Mouse (Mus musculus) CH12.LX (cell line): ENCODE results near the gene Acot7. TPM values are rescaled to one million over a fixed set of nuclear protein-coding genes. Genes with fewer than 3 reads are reported as not detected.

Source experiments
- DNase-seq: peaks from one replicate; pipeline ENCODE4 v3.0.0-alpha.2; 2013; ENCODE audit errors: extremely low read depth
- H3K27ac ChIP-seq: 2 replicates; pipeline ENCODE4 v1.5.1; 2012; ENCODE audit warnings: low read depth, mild to moderate bottlenecking, control low read depth, moderate library complexity; ENCODE audit not compliant: insufficient read depth
- H3K27me3 ChIP-seq: replicated peaks from 2 replicates; pipeline ENCODE3; 2012; ENCODE audit warnings: inconsistent platforms
- H3K36me3 ChIP-seq, 2 experiments: replicated peaks in 1 of 2; 2 replicates each; pipeline versions ENCODE3 to v1.6.1; 2012; ENCODE audit warnings: inconsistent platforms in 1 of 2, low read length in 1 of 2, mild to moderate bottlenecking in 1 of 2, mixed read lengths in 1 of 2, moderate library complexity in 1 of 2; ENCODE audit not compliant: control insufficient read depth in 1 of 2, insufficient read depth in 1 of 2
- H3K4me1 ChIP-seq, 2 experiments: 2 replicates each; pipeline ENCODE4 v1.6.1; 2012; ENCODE audit warnings: inconsistent platforms in 1 of 2, moderate library complexity in 1 of 2; ENCODE audit not compliant: insufficient read depth in 2 of 2, control insufficient read depth in 1 of 2
- H3K4me2 ChIP-seq: 2 replicates; pipeline ENCODE4 v1.6.1; 2012; ENCODE audit warnings: low read depth, mild to moderate bottlenecking, control low read depth; ENCODE audit not compliant: poor library complexity, insufficient read depth, severe bottlenecking
- H3K4me3 ChIP-seq, 3 experiments: fragments of 150-350 bp in 1 of 3; sonication (generic) in 1 of 3; replicated peaks in 1 of 3; 2 replicates each; pipeline versions ENCODE3 to v1.5.1; 2011 to 2012; ENCODE audit warnings: low read depth in 2 of 3, low read length in 2 of 3, mild to moderate bottlenecking in 2 of 3, moderate library complexity in 2 of 3, control low read depth in 1 of 3, improper control_type of control experiment in 1 of 3, inconsistent platforms in 1 of 3, mixed read lengths in 1 of 3; ENCODE audit not compliant: poor library complexity in 1 of 3
- H3K79me2 ChIP-seq: replicated peaks from 2 replicates; pipeline ENCODE4 v1.6.1; 2012; ENCODE audit warnings: mild to moderate bottlenecking, moderate library complexity; ENCODE audit not compliant: control insufficient read depth, poor library complexity, insufficient read depth, severe bottlenecking; ENCODE audit errors: extremely low read depth
- H3K9ac ChIP-seq: 2 replicates; pipeline ENCODE4 v1.6.1; 2012; ENCODE audit warnings: low read depth, mild to moderate bottlenecking, control low read depth, moderate library complexity; ENCODE audit not compliant: insufficient read depth
- H3K9me3 ChIP-seq: replicated peaks from 2 replicates; pipeline ENCODE3; 2012; ENCODE audit warnings: low read length, inconsistent platforms, mixed read lengths
- BHLHE40 ChIP-seq: IDR thresholded peaks from 2 replicates; pipeline ENCODE4 v1.6.1; 2011; ENCODE audit warnings: mild to moderate bottlenecking, low read depth, low read length, improper control_type of control experiment
- CTCF ChIP-seq, 2 experiments: IDR thresholded peaks in 1 of 2; conservative IDR thresholded peaks in 1 of 2; 2 replicates each; pipeline ENCODE4 v1.5.1; 2011 to 2012; ENCODE audit warnings: low read depth in 2 of 2, low read length in 2 of 2, improper control_type of control experiment in 1 of 2, inconsistent platforms in 1 of 2, mild to moderate bottlenecking in 1 of 2, moderate library complexity in 1 of 2
- ELF1 ChIP-seq: IDR thresholded peaks from 2 replicates; pipeline ENCODE4 v1.6.1; 2014; ENCODE audit warnings: low read depth, mild to moderate bottlenecking, inconsistent platforms, low read length, improper control_type of control experiment
- EP300 ChIP-seq: IDR thresholded peaks from 2 replicates; pipeline ENCODE4 v1.6.1; 2011; ENCODE audit warnings: low read length, improper control_type of control experiment
- HCFC1 ChIP-seq: IDR thresholded peaks from 2 replicates; pipeline ENCODE4 v1.6.1; 2012; ENCODE audit warnings: low read depth, mild to moderate bottlenecking, inconsistent platforms, low read length, improper control_type of control experiment
- IRF4 ChIP-seq: IDR thresholded peaks from 2 replicates; pipeline ENCODE4 v1.6.1; 2014; ENCODE audit warnings: low read depth, mild to moderate bottlenecking, inconsistent platforms, low read length, improper control_type of control experiment
- KAT2A ChIP-seq: IDR thresholded peaks from 2 replicates; pipeline ENCODE4 v1.6.1; 2012; ENCODE audit warnings: low read length, improper control_type of control experiment, inconsistent platforms; ENCODE audit not compliant: insufficient replicate concordance
- MAFK ChIP-seq: IDR thresholded peaks from 2 replicates; pipeline ENCODE4 v1.6.1; 2011; ENCODE audit warnings: low read length, improper control_type of control experiment; ENCODE audit not compliant: insufficient replicate concordance
- MEF2A ChIP-seq: IDR thresholded peaks from 2 replicates; pipeline ENCODE4 v1.6.1; 2014; ENCODE audit warnings: low read depth, mild to moderate bottlenecking, inconsistent platforms, low read length, improper control_type of control experiment, borderline replicate concordance
- MXI1 ChIP-seq: IDR thresholded peaks from 2 replicates; pipeline ENCODE4 v1.6.1; 2011; ENCODE audit warnings: mild to moderate bottlenecking, low read depth, low read length, improper control_type of control experiment
- NELFE ChIP-seq: IDR thresholded peaks from 2 replicates; pipeline ENCODE4 v1.6.1; 2011; ENCODE audit warnings: low read depth, low read length, improper control_type of control experiment
- NRF1 ChIP-seq: IDR thresholded peaks from 2 replicates; pipeline ENCODE4 v1.6.1; 2014; ENCODE audit warnings: low read depth, mild to moderate bottlenecking, inconsistent platforms, low read length, improper control_type of control experiment, moderate library complexity
- PAX5 ChIP-seq: IDR thresholded peaks from 2 replicates; pipeline ENCODE4 v1.6.1; 2012; ENCODE audit warnings: low read length, inconsistent platforms, mixed read lengths
- POLR2A ChIP-seq: IDR thresholded peaks from 2 replicates; pipeline ENCODE4 v1.6.1; 2011; ENCODE audit warnings: low read depth, mild to moderate bottlenecking, improper control_type of control experiment, low read length
- RAD21 ChIP-seq: IDR thresholded peaks from 2 replicates; pipeline ENCODE4 v1.6.1; 2011; ENCODE audit warnings: low read depth, mild to moderate bottlenecking, low read length, improper control_type of control experiment, moderate library complexity
- RCOR1 ChIP-seq: conservative IDR thresholded peaks from 2 replicates; pipeline ENCODE4 v1.6.1; 2012; ENCODE audit warnings: low read depth, mild to moderate bottlenecking, inconsistent platforms, low read length, improper control_type of control experiment
- SIN3A ChIP-seq: IDR thresholded peaks from 2 replicates; pipeline ENCODE4 v1.6.1; 2012; ENCODE audit warnings: low read length, improper control_type of control experiment, inconsistent platforms
- SMC3 ChIP-seq: IDR thresholded peaks from 2 replicates; pipeline ENCODE4 v1.6.1; 2011; ENCODE audit warnings: low read depth, low read length, improper control_type of control experiment
- UBTF ChIP-seq: IDR thresholded peaks from 2 replicates; pipeline ENCODE4 v1.6.1; 2012; ENCODE audit warnings: low read depth, mild to moderate bottlenecking, inconsistent platforms, low read length, improper control_type of control experiment, moderate library complexity
- USF1 ChIP-seq: IDR thresholded peaks from 2 replicates; pipeline ENCODE4 v1.6.1; 2014; ENCODE audit warnings: low read depth, mild to moderate bottlenecking, inconsistent platforms, low read length, improper control_type of control experiment
- ZC3H11A ChIP-seq: IDR thresholded peaks from 2 replicates; pipeline ENCODE4 v1.6.1; 2012; ENCODE audit warnings: low read depth, mild to moderate bottlenecking, inconsistent platforms, low read length, improper control_type of control experiment
- ZNF384 ChIP-seq: IDR thresholded peaks from 2 replicates; pipeline ENCODE4 v1.6.1; 2012; ENCODE audit warnings: low read depth, low read length, improper control_type of control experiment, inconsistent platforms
- dilution Hi-C: fragments of 300-500 bp; cut with MboI; formaldehyde crosslinking; loops from 2 replicates; pipeline ENCODE4 v1.14.3; 2020; ENCODE audit warnings: low sequenced_read_pairs; ENCODE audit not compliant: extremely low pct_unique_long_range_greater_than_20kb, extremely low pct_ligation_motif_present
- in situ Hi-C: fragments of 300-500 bp; cut with MboI; formaldehyde crosslinking; loops from 3 replicates; pipeline ENCODE4 v1.14.3; 2019; ENCODE audit warnings: low sequenced_read_pairs, low pct_ligation_motif_present, low pct_unique_long_range_greater_than_20kb, mixed read lengths
- polyA plus RNA-seq: library from polyadenylated mRNA; unstranded; fragments of >175 nt; gene quantifications from 2 replicates; pipeline ENCODE4 v1.2.1, GENCODE M21; 2012; ENCODE audit warnings: low read depth; ENCODE audit not compliant: insufficient read length
- total RNA-seq, 2 experiments: library from RNA; depleted of rRNA; stranded (reverse); fragments of 300-350 nt in 1 of 2; fragments of >200 nt in 1 of 2; gene quantifications; 2 replicates each; pipeline ENCODE4 v1.2.3; 2012 to 2014

Acot7 gene
- total and polyA plus RNA-seq, 3 experiments = 29.0 to 71.1 (median 61.6) TPM

GRCm38 (mm10) chr4:152312186-152312585 is 134.3 kb downstream of the Acot7 start:
- DNase-seq = no peak
- H3K4me2 ChIP-seq = no peak overlapping the region
- in situ Hi-C loops = no loop called here
- H3K27ac ChIP-seq = no peak overlapping the region
- no peaks in the 10 kb centered on the region for H3K9me3 ChIP-seq
- H3K9ac ChIP-seq = no peak overlapping the region
- no peak overlapping the region for H3K4me3 ChIP-seq
- H3K4me1 ChIP-seq = peaks cover 0 to 6% of the 10 kb centered on the region in 2 experiments; a peak in 2 of 4 replicates
- H3K79me2 ChIP-seq = no peaks in the 10 kb centered on the region
- peaks cover 6 to 21% of the 10 kb centered on the region in 2 experiments for H3K36me3 ChIP-seq
- dilution Hi-C loops = no loop called here
- TF ChIP-seq RAD21 (no peak), USF1 (no peak), NELFE (no peak), MEF2A (no peak), EP300 (no peak), MAFK (no peak), NRF1 (no peak)
- H3K27me3 ChIP-seq = peaks cover 22% of the 10 kb centered on the region

- H3K27ac ChIP-seq = no peak overlapping the region
- H3K4me2 ChIP-seq = no peak overlapping the region
- H3K79me2 ChIP-seq = no peaks in the 10 kb centered on the region
- H3K9ac ChIP-seq = no peak overlapping the region
- H3K4me3 ChIP-seq = no peak overlapping the region
- DNase-seq = no peak
- dilution Hi-C loops = no loop called here
- TF ChIP-seq BHLHE40 = no peak
- no peak for TF ChIP-seq SIN3A
- no peak for TF ChIP-seq SMC3
- TF ChIP-seq ZC3H11A = no peak
- no peak for TF ChIP-seq CTCF (conservative IDR thresholded peaks at IDR 0.05 in 1 of 2, IDR thresholded peaks at IDR 0.05 in 1 of 2; ENCODE audit: low read depth in 2 of 2, low read length in 2 of 2)
- TF ChIP-seq IRF4 = no peak
- TF ChIP-seq RCOR1 = no peak
- no peak for TF ChIP-seq USF1
- TF ChIP-seq EP300 = no peak
- TF ChIP-seq HCFC1 = no peak
- TF ChIP-seq PAX5 = no peak
- TF ChIP-seq MXI1 = no peak
- no peak for TF ChIP-seq KAT2A
- no peak for TF ChIP-seq UBTF
- TF ChIP-seq ELF1 = no peak
- no peak for TF ChIP-seq MAFK
- TF ChIP-seq POLR2A = no peak
- no peak for TF ChIP-seq ZNF384
- TF ChIP-seq, all 38 proteins: peak for 0
- Histone ChIP-seq H3K9me3 (no peaks in the 10 kb centered on the region), H3K27me3 (peaks cover 30% of the 10 kb centered on the region), H3K4me1 (peaks cover 0 to 6% of the 10 kb centered on the region in 2 experiments; a peak in 2 of 4 replicates), H3K36me3 (peaks cover 6 to 13% of the 10 kb centered on the region in 2 experiments)
- in situ Hi-C loops = no loop called here
Measured at GRCm38 (mm10) chr4:152313211-152313632, 135.3 kb downstream of the Acot7 start.
